Mouse (Mus musculus) CH12.LX (cell line): Measurements from ENCODE around the gene Tmed2.

Source experiments
- CTCF ChIP-seq, 2 experiments: IDR thresholded peaks in 1 of 2; conservative IDR thresholded peaks in 1 of 2; 2 replicates each; pipeline ENCODE4 v1.5.1; 2011 to 2012; ENCODE audit warnings: low read depth in 2 of 2, low read length in 2 of 2, improper control_type of control experiment in 1 of 2, inconsistent platforms in 1 of 2, mild to moderate bottlenecking in 1 of 2, moderate library complexity in 1 of 2
- EP300 ChIP-seq: IDR thresholded peaks from 2 replicates; pipeline ENCODE4 v1.6.1; 2011; ENCODE audit warnings: low read length, improper control_type of control experiment
- JUND ChIP-seq: conservative IDR thresholded peaks from 2 replicates; pipeline ENCODE4 v1.6.1; 2011; ENCODE audit warnings: low read depth, low read length, improper control_type of control experiment
- MAFK ChIP-seq: IDR thresholded peaks from 2 replicates; pipeline ENCODE4 v1.6.1; 2011; ENCODE audit warnings: low read length, improper control_type of control experiment; ENCODE audit not compliant: insufficient replicate concordance
- MAX ChIP-seq: IDR thresholded peaks from 2 replicates; pipeline ENCODE4 v1.6.1; 2011; ENCODE audit warnings: low read length, improper control_type of control experiment
- MYC ChIP-seq: IDR thresholded peaks from 2 replicates; pipeline ENCODE4 v1.6.1; 2011; ENCODE audit warnings: low read depth, mild to moderate bottlenecking, improper control_type of control experiment, low read length
- USF1 ChIP-seq: IDR thresholded peaks from 2 replicates; pipeline ENCODE4 v1.6.1; 2014; ENCODE audit warnings: low read depth, mild to moderate bottlenecking, inconsistent platforms, low read length, improper control_type of control experiment
- ZC3H11A ChIP-seq: IDR thresholded peaks from 2 replicates; pipeline ENCODE4 v1.6.1; 2012; ENCODE audit warnings: low read depth, mild to moderate bottlenecking, inconsistent platforms, low read length, improper control_type of control experiment

- TF ChIP-seq USF1 (no peak), MAX (no peak), JUND (no peak), MAFK (no peak), EP300 (no peak), CTCF (conservative IDR thresholded peaks at IDR 0.05 in 1 of 2, IDR thresholded peaks at IDR 0.05 in 1 of 2; ENCODE audit: low read depth in 2 of 2, low read length in 2 of 2) (no peak), MYC (no peak), ZC3H11A (no peak)
Observed at GRCm38 (mm10) chr5:124505235-124505634, 35.3 kb upstream of the Tmed2 start.
